Mouse (Mus musculus): ENCODE results near the gene Txndc9.
A peak's percentile ranks its signal among the peaks of the same experiment; 100 is the strongest.

- TF ChIP-seq CTCF (IDR thresholded peaks at IDR 0.05; ENCODE audit: insufficient read depth, low read length) (no peak), POLR2A (IDR thresholded peaks at IDR 0.05; ENCODE audit: borderline replicate concordance, extremely low read depth, low read depth, low read length) (peak; percentile 63; the same call in 1 of the 2 replicates)
Measured at GRCm38 (mm10) chr1:37996877-37997484, 712 bp downstream of the Txndc9 start.
